Mouse (Mus musculus) C2C12 (cell line): ENCODE data around the gene 4930507D05Rik.

Experiments used
- CEBPB ChIP-seq: IDR thresholded peaks from one replicate; pipeline ENCODE4 v1.6.1; 2011; ENCODE audit warnings: low read depth, mild to moderate bottlenecking, control low read depth, moderate library complexity
- CTCF ChIP-seq: IDR thresholded peaks from one replicate; pipeline ENCODE4 v1.5.1; 2011; ENCODE audit not compliant: control insufficient read depth, insufficient read depth, insufficient read length
- FOSL1 ChIP-seq: IDR thresholded peaks from one replicate; pipeline ENCODE4 v1.8.0; 2011; ENCODE audit warnings: mild to moderate bottlenecking, low read length; ENCODE audit not compliant: poor library complexity, insufficient read depth, severe bottlenecking
- MYOG ChIP-seq: IDR thresholded peaks from one replicate; pipeline ENCODE4 v1.6.1; 2011; ENCODE audit not compliant: control insufficient read depth, insufficient read length; ENCODE audit errors: extremely low read depth
- USF1 ChIP-seq: IDR thresholded peaks from one replicate; pipeline ENCODE4 v1.6.1; 2011; ENCODE audit warnings: low read depth, mild to moderate bottlenecking, control low read depth, moderate library complexity

GRCm38 (mm10) chr10:62420399-62420798 lies 28.9 kb upstream of the 4930507D05Rik start:
- TF ChIP-seq CTCF: no peak
- no peak for TF ChIP-seq FOSL1
- no peak for TF ChIP-seq USF1
- no peak for TF ChIP-seq CEBPB
- no peak for TF ChIP-seq MYOG
